Mouse (Mus musculus) layer of hippocampus, adult 11-12 months (tissue): Measurements from ENCODE around the gene Atp6v0a2.

Experiments
- DNase-seq: peaks from one replicate; pipeline ENCODE4 v3.0.0; 2022; ENCODE audit warnings: low spot score

Atp6v0a2 gene

DNA sequence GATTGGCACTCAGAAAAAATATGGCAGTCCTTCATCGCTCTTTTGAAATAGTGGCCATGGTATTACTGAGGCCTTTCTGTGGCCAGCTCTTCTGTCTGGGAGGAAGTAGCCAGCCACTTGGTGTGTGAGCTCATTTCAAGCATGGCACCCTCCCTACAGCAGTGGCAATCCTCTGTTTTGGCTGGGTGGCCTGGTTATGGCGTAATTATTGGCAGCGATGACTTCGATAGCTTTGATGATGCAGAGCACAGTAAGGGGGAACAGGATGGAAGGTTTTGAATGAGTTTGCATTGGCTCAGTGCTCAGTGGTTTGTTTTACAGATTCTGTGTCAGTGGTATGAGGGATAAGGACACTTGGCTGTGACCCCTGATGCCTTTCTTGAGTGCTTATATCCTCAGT, 8.3 kb downstream of the Atp6v0a2 start:
- DNase-seq = no peak

DNA sequence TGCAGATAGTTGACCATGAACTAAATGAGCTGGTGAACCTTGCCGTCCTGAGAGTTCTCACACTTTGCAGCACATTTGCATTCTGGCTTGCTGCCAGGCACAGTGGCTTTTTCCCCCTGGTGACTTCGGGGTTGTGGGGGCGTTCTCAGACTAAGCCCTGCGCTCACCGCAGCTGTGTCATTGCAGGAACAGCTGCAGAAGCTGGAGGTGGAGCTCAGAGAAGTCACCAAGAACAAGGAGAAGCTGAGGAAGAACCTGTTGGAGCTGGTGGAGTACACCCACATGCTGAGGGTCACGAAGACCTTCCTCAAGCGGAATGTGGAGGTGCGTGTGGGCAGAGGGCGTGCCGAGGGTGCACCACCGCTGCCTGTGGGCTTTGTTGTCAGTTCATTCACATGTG, 8.9 kb downstream of the Atp6v0a2 start:
- no peak for DNase-seq

DNA sequence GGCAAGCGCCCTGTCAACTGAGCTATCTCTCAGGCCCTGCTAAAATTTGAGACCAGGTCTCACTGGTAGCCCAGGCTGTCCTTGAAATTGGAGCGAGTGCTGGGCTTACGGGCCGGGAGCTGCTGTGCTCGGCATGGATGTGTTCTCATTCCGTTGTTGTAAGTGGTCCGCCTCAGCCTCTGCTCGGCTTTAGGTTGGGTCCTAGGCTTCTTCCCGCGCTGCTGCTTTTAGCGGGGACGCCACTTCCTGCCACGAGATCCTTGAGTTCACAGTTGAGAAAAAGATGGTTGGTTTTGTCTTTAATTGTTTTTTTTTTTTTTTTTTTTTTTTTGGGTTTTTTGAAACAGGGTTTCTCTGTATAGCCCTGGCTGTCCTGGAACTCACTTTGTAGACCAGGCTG, 9.5 kb downstream of the Atp6v0a2 start:
- no peak for DNase-seq

GRCm38 (mm10) chr5:124713741-124714140, 85.4 kb downstream of the Atp6v0a2 start:
- no peak for DNase-seq

- DNase-seq = no peak
These were observed 86.8 kb downstream of the Atp6v0a2 start for GRCm38 (mm10) chr5:124715135-124715534.

GRCm38 (mm10) chr5:124717969-124718368, 89.6 kb downstream of the Atp6v0a2 start:
- DNase-seq = no peak

- no peak for DNase-seq
These were observed 90.0 kb downstream of the Atp6v0a2 start for GRCm38 (mm10) chr5:124718396-124718795.

- DNase-seq = no peak
These were observed 94.7 kb downstream of the Atp6v0a2 start for GRCm38 (mm10) chr5:124723125-124723524.

GRCm38 (mm10) chr5:124724997-124725396, 96.6 kb downstream of the Atp6v0a2 start, which contains the start of gene Dnah10:
Dnah10 (plus strand) TSS chr5:124725085.
- DNase-seq = peak; percentile 21

GRCm38 (mm10) chr5:124729662-124730206, 101.4 kb downstream of the Atp6v0a2 start:
- no peak for DNase-seq

GRCm38 (mm10) chr5:124733961-124734360, 105.6 kb downstream of the Atp6v0a2 start:
- no peak for DNase-seq

DNA sequence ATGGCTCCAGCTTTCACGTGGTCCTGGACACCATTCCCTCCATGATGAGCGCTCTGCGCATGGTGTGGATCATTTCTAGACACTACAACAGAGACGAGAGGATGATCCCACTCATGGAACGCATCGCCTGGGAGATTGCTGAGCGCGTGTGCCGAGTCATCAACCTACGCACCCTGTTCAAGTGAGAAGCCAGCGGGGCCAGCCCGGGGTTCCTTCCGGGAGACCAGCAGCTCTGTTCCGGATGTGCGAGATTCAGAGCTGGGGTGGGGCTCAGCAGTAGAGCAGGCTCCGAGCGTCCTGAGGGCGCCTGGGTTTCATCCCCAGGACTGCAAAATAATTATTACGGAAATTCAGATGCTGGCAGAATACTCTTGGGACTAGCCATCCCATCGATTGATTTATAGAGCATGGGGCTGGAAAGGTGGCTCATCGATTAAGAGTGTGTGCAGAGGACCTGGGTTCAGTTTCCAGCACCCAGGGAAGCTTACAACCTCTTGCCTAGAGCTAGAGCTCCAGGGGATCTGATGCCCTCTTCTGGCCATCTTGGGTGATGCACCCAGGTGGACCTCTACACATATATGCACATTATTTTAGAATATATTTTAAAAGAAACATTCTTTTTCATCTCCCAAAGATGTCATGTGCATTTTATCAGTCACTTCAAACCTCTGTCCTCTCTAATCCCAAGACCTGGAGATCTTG, 113.7 kb downstream of the Atp6v0a2 start:
- no peak for DNase-seq

- no peak for DNase-seq
These were observed 115.5 kb downstream of the Atp6v0a2 start for GRCm38 (mm10) chr5:124743841-124744240.

- DNase-seq = no peak
These were observed 117.8 kb downstream of the Atp6v0a2 start for GRCm38 (mm10) chr5:124746220-124746619.

- DNase-seq = no peak
These were observed 119.9 kb downstream of the Atp6v0a2 start for GRCm38 (mm10) chr5:124748296-124748695.

GRCm38 (mm10) chr5:124751656-124752055, 123.3 kb downstream of the Atp6v0a2 start:
- DNase-seq = no peak

GRCm38 (mm10) chr5:124761011-124761410, 132.6 kb downstream of the Atp6v0a2 start:
- no peak for DNase-seq

GRCm38 (mm10) chr5:124761787-124762186, 133.4 kb downstream of the Atp6v0a2 start:
- DNase-seq = no peak
